Mouse (Mus musculus) erythroblast, embryonic 14.5 days (primary cell): Measurements from ENCODE around the gene Fry.

Source experiments
- GATA1 ChIP-seq: IDR thresholded peaks from 2 replicates; pipeline ENCODE4 v1.6.1; 2012; ENCODE audit warnings: low read length, inconsistent platforms, mixed read lengths
- TAL1 ChIP-seq: IDR thresholded peaks from 3 replicates; pipeline ENCODE4 v1.6.1; 2012; ENCODE audit warnings: low read length, inconsistent platforms, mixed read lengths

DNA sequence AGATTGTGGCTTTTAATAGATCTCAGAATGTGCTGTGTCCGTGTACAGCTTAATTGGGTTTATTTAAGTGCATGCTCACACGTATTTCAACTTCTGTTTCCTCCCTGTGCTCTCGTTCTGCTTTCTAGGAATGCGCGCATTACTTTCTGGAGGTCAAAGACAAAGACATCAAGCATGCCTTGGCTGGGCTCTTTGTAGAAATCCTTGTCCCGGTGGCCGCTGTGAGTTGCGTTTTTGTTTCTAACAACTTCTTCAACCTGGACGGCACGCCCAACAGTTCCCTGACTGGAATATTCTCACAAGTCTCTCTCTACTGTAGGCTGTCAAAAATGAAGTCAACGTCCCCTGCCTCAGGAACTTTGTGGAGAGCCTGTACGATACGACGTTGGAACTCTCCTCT is 240.2 kb downstream of the Fry start:
- TF ChIP-seq GATA1 (no peak), TAL1 (no peak)
